Mouse (Mus musculus) CD4-positive, CD25-positive, alpha-beta regulatory T cell, adult 4 months (primary cell): Measurements from ENCODE around the gene Dmrt1. TPM values are rescaled to one million over a fixed set of nuclear protein-coding genes. Genes with fewer than 3 reads are reported as not detected.

Experiments
- ATAC-seq: one replicate; pipeline ENCODE4 v1.8.0; 2017
- polyA plus RNA-seq, 2 experiments: library from polyadenylated mRNA; unstranded; fragments of 100-300 nt; shearing (Covaris generic); gene quantifications; one replicate each; pipeline ENCODE4 v1.2.1; 2017

Dmrt1 gene
- polyA plus RNA-seq, 2 experiments from 2014 or later, result not detected

DNA sequence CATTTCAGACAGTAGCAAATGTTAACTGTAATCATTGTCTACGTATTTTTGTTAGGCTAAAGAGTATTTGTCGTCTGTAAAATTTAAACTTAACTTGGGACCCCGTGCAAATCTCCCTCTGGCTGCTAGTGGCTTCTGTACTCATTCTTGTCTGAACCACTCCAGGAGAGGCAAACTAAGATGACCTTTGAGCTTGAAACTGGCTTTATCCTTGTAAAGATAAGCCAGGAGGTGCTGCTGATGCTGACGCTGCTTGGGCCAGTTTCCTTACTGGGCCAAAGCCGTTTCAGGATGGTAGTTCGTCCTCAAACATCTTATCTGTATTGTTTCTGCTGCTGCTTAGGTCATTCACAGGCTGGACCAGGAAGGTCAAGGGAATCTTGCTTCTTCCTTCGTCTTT, 64.4 kb downstream of the Dmrt1 start:
- no peak for ATAC-seq

DNA sequence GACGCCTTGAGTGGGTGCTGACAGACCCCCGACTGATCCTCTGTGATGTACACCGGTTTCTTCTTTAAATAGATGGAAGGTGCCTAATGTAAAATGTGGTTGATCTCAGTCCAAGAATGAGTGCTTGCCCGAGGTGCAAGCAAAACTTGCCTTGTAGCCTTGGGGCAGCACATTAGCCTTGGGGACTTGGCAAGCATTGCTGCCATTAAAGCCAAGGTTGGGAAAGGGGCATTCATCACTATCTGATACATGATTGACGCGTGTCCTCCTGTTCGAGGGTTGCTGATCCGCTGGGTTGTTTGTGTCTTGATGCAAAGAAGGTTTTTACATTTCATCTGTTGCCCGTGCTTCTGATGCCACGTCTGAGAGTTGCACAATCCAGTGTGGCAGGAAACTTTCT, 69.0 kb downstream of the Dmrt1 start:
- no peak for ATAC-seq

DNA sequence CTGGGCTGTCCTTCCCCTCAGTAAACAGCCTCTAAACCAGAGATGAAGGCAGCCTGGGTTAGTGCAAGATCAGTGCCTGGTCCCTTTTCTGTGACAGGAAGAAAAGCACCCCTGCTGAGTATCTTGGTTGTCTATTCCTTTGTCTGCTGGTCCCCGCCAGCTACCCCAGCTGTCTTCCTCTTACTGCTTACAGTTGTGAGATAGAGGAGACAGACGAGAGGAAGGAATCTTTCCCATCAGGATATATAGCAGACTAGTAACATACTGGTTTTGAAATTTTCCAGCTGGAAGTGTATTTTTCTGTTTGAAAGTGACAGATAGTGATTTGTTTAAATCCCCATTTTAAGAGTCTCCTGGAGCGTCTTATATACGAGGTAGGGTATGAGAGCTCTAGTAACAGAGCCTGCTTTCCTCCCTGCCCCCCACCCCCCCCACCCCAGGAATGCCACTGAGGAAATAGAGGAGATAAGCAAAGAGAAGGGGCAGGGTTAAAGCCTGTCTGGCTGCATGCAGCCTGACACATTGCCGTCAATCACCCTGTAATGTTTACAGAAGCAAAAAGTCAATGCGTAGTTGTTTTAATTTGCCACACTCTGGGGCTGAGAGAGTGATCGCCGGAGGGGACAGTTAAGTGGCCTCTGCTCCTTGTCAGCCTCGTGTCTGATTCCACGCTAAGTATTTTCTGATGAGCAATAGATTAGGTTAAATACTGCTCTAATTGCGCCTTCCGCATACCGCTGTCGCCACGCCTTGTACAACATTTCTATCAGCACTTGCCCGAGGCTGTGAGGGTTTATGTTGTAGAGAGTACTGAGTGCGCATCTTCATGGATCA, 69.8 kb downstream of the Dmrt1 start:
- ATAC-seq, result no peak

DNA sequence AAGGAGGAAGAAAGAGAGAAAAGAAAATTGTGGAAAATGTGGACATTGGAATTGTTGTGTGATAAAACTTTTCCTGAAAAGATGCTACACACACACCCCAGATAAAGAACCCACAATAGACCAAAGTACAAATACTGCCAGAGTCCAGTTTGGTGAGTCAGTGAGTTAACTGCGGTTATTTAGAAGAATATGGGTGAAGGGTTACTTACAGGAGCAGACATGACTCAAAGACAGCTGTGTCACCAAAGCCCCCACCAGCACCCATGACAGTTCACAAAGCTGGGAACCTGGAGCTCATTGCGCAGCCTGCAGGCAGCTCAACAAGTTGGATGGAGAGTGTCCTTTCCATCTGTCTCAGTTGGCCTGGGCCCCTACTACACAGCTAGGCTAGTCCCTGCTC, 72.9 kb downstream of the Dmrt1 start:
- no peak for ATAC-seq

DNA sequence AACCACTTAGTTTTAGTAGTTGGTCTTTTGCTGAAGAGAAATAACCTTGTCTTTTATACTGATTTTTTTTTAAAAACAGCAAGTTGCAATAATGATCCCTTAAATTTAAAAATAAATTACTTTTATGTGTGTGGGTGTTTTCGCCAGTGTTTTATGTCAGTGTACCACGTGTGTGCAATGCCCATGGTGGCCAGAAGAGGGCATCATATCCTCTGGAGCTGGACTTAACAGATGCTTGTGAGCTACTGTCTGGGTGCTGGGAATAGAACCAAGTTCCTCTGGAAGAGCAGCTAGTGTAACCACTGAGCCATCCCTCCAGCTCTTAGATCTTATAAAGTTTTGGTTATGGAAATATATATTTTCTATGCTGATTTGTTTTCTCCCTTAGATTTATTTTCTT, 74.0 kb downstream of the Dmrt1 start:
- ATAC-seq, result no peak

DNA sequence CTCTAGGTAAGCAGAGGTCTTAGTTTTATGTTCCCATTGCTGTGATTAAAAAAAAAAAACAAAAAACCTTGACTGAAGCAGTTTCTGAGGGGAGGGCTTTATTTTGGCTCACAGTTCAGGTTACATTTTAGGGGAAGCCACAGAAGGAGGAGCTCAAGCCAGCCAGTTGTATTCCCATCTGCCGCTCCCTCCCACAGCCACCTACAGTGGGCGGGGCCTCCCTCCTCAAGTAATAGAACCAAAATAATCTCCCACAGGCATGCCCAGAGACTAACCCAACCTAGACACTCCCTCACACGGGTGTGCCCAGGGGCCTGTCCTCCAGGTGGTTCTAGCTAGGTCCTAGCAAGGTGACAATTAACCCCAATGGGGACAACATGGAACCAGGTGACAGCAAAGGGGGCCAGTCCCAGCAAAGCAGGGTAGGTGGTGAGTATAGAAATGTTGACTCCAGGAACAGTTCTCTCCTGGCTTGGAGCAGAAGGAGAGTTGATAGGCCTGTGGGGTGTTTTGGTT, 92.4 kb downstream of the Dmrt1 start:
- no peak for ATAC-seq

DNA sequence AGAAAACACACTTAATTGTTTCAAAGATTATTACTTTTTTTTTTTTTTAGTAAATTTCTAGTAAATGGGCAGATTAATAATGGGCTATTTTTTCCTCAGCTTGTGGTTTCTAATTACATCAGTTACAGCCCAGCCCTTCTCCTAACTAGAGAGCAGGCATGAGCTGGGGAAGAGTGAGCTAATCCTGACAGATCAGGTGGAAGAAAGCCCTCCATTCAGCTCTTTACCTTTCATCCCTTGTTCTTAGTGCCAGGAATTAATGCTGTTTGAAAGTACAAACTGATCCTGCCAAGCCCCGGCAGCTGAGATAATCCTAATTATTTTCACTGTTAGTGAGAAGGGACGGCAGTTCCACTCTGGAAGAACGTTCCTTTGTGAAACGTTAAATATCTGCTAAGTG, 93.2 kb downstream of the Dmrt1 start:
- ATAC-seq, result no peak

DNA sequence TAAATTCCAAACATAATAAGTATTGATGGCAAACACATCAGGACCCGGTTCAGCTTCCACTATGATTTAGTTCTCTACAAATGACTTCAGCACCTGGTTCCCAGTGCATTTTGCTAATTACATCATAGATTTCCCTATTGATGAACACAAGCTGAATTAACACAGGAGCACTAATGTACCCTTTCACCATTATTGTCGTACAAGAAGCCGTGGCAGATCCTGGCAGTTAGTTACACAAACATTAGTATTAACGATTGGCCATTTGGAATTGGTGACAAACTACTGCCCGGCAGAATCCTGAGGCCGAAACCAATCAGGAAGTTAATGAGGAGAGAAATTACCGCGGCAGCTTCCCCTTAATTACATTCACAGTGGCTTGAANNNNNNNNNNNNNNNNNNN, 96.5 kb downstream of the Dmrt1 start:
- ATAC-seq, result no peak

DNA sequence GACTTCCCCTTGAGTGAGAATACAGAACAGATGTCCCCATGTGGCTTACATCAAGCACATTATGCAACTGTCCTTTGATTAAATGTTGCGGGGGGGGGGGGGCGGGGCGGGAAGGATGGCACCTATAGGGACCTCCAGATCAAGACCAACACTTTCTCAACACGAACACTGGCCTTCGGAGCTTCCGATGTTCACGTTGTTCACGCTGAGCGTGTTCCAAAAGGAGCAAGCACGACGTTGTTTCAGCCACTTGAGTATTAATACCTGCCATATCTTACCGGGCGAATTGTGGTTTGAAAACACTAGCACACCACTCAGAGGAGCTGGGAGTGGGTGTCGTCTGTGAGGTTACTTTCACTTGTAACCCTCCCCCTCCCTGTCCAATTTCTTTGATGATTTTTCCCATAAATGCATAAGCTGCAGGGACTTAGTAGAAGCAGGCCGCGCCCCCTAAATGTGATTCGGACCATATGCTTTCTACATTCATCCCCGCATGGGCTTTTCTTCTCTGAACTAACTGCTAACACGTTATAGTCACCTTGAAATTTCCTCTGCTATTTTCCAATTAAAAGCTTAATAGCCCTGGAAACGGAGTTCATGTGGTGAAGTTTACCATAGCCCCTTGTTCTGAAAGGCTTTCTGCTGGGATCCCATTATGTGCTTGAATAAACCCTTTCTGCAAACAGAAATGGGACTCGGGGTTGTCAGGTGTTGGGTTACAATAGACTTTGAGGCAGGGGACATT, 102.2 kb downstream of the Dmrt1 start:
- ATAC-seq, result no peak

DNA sequence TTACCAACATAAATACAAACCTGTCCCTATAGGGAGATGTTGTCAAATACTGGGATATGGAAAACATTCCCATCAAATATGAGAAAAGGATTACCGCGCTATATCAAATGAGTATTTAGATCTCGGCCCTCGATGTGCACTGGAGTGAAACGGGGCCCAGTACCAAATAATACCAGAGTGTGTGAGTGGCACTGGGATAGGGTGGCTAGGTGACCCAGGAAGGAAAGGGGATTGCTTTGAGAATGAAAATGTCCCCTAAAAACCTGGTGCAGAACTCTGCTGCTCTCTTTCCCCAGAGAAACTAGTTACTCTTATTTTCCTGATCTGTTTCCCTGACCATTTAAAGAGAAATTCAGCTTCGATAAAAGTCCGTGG, 102.8 kb downstream of the Dmrt1 start:
- no peak for ATAC-seq

DNA sequence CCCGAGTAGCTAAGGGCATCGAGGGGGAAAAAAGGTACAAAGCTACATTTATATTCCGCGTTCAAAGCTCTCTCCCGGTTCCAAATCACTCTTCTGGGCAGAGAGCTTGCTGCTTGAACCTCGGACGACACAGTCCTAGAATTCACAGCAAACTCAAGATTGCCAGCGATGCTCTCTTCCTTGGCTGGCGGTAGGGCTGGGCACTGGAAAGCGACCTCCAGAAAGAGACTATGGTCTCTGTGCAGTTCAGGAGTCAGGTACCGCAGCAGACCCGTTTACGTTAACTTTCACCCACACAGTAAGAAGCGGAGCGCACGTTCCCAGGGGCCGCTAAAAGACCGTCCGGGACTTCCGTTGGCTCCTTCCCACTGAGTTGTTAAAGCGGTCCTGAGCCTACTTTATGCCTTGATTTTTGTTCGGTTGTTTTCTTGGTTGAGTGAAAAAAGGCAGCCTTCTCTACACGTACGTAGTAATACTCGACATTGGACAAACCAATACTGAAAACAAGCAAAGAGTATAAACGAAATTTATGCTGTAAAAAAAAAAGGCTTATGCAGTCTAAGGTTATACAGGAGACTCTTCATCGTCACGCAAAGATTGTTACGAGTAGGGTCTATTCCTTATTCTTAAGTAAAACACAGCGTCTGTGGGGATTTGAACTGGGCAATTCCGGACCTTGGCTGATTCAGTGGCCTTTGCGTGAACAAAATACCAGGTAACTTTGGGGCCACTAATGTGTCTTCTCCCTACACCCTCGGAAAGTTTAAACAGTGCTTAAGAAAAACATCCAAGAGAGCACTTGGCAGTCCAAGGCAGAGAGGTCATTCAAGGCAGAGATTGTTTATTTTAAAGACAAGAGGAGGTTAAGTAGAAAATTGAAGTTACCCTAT, 103.8 kb downstream of the Dmrt1 start:
- no peak for ATAC-seq

DNA sequence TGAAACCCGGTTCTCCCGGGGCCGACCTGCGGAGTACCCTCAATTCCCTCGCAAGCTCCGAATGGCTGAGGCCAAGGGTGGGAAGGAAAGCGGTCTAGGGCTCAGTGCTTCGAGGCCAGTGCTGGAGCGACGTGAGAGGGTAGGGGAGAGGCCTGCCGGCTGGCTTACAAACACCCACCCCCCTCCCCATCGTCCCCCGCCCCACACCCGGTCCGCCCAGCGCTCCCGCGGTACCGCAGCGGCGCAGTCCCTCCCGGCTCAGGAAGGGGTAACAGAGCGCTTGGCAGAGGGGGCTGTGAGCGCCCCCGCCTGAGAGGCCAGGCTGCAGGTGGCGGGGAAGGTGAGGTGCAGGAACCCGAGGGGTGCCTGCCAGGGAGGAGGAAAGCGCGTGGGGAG, 104.6 kb downstream of the Dmrt1 start, which contains the start of gene Dmrt3:
Gene Dmrt3 (plus strand): TSS at position 287 of the 396 bp plus-strand sequence.
- no peak for ATAC-seq

DNA sequence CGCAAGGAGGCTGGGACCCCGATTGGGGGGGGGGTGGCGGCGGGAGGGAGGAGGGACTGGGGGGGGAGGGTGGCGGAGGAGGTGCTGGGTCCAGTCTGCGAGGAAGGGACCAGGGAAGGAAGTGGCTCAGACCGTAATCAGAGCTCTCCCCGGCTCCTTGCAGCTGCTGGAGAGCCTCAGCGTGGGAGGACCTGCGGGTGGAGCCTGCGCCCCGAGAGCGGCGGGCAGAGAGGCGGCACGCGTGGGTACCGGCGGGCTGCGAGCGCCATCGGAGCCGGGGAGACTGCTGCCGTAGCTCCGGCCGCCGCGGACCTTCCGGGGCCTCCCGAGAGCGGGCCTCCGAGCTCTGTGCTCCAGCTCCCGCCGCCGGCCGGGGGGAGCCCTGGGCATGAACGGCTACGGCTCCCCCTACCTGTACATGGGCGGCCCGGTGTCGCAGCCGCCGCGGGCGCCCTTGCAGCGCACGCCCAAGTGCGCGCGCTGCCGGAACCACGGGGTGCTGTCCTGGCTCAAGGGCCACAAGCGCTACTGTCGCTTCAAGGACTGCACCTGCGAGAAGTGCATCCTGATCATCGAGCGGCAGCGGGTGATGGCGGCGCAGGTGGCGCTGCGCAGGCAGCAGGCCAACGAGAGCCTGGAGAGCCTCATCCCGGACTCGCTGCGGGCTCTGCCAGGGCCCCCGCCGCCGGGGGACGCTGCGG, 105.1 kb downstream of the Dmrt1 start:
- ATAC-seq, result no peak

DNA sequence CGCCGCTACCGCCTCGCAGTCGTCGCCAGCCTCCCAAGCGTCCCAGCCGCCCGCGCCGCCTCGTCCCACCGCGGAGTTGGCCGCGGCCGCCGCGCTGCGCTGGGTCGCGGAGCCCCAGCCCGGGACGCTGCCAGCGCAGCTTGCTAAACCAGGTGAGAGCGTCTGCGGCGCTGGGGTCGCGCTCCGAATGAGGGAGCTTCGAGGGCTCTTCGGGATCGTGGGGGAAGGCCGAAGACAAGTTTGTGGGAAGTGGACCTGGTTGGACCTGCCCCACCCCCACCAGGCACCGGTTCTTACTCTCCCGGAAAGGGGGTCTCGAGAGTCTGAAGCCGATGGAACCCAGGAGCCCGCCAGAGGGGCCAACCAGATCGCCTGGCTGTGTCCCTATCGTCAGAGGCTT, 105.7 kb downstream of the Dmrt1 start:
- ATAC-seq, result no peak

DNA sequence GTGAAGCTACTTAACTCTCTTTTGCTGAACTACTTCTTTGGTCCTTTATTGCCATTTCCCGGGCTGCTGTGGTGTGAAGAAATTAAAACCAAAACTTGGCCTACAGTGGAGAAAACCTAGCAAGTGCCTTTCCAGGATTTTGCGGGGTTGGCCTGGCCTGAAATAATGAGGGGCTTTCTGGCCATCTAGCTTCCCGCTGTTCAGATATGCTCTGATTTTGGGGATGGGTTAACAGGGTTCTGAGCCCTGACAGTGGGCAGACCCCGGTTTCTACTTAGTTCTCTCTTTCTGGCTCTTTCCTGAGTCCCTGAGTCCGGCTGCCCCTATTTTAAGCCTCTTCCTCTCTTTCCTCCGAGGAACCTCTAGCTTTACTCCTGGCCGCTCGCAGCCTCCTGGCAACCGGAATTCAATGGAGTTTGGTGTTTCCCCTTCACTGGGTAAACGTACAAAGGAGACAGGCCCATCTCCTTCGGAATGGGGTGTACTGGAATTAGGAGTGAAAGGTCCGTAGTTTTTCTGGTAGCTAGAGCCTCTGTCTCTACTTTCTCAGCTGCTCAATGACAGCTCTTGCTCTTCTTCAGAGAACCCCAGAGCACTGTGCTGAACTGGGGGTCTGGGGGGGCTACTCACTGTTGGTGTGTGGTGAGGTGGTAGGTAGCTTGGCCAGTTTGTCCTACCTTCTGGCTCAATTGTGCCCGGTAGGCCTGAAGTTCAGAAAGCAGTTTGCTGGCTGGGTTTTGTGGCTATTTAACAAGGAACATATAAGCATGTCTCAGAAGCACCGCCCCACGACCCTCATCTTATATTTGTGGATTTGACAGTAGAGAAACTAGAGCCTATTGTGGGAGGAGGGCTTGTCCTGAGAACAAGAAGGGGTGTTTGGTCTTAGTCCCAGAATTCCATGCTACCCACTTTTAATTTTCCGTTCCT, 106.7 kb downstream of the Dmrt1 start:
- ATAC-seq, result no peak

DNA sequence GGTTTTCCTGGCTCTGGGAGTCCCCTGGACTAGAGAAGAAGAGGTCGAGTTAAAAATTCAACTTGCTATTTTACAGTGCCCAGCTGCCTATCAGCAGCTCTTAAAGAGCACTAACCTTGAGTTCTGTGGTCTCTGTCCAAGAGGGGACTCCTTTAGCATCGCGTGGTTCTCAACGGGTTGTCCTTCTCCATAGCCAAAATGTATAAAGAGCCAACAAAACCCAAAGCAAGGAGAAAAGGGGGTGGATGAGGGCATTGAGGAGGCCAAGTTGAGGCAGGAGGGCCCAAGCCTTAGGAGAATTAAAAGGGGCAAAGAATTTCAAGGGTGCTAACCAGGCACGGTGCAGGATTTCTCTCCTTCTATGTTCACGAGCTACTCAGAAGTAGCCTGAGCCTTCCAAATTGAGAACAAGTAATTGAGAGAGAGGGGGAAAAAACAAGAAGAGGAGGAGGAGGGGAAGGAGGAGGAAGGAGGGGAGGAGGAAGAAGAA, 107.4 kb downstream of the Dmrt1 start:
- ATAC-seq, result no peak

DNA sequence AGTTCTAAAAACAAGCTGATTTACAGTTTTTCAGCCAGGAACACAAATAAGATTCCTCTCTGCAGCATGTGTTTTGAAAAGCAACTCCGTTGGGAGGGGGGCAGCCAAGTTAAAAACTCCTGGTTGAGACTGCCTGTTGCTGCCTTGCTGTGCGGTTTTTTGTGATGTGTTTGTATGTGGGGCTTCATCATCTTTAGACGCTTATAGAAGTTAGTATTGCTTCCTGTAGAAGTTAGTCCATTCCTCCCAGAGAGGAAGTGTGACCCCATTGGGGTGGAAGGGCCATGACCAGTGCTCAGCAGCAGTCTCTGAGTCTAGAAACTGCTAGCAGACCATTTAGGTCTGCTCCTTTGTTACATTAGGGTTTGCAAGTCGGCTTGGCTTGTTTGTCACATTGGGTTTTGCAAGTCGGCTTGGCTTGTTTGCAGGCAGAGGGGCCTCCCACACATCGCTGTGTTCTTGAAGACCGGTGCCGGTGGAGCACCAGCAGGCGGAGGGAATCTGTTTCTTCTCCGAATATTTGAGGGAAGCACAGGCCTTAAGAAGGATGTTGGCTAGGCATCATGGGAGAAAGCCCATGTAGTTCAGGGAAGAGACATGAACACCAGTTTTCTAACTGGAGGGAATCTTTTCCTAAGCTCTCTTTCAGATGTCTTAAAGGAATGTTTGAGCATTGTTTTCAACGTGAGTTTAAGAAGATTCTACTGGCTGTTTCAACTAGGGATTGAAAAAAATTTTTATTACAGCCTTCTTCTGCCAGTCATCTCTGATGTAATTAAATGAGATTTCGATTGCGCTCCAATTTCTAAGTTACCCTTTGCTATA, 108.3 kb downstream of the Dmrt1 start:
- no peak for ATAC-seq

DNA sequence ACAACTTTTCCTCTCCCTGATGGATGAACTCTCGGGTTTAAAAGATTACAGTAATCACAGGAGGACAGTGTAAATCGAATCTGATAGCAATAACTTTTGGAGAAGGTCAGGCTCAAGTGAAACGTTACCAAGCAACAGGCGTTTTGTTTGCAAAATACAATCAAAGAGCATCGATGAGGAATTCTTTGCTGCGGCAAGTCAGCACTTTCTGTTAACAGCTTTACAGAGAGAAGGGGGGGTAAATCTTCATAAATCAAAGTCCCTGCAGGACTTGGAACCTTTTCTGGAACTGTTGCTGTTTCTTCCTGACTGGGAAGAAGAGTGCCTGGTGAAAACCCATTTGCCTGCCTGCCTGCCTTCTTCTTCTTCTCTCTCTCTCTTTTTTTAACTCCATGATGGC, 110.5 kb downstream of the Dmrt1 start:
- ATAC-seq, result no peak

DNA sequence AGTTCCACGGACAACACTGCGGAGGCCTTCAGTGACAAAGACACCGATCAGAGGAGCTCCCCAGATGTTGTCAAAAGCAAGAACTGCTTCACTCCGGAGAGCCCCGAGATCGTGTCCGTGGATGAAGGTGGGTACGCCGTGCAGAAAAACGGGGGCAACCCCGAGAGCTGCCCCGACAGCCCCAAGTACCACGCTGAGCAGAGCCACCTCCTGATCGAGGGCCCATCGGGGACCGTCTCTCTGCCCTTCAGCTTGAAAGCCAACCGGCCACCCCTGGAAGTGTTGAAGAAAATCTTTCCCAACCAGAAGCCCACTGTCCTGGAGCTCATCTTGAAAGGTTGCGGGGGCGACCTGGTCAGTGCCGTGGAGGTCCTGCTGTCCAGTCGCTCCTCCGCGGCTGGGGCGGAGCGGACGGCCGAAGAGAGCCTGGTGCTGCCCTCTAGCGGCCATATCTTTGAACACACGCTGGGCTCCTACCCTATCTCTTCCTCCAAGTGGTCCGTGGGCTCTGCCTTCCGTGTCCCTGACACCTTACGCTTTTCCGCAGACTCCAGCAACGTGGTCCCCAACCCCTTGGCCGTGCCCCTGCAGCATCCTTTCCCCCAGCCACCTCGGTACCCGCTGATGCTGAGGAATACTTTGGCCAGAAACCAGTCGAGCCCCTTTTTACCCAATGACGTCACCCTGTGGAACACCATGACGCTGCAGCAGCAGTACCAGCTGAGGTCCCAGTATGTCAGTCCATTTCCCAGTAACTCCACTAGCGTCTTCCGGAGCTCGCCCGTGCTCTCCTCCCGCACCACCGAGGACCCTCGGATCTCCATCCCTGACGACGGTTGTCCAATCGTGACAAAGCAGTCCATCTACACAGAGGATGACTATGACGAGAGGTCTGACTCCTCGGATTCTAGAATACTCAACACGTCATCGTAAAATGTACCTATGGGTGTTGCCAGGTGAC, 117.2 kb downstream of the Dmrt1 start:
- ATAC-seq, result no peak
